Mouse (Mus musculus) CH12.LX (cell line): ENCODE measurements around the gene Wnt6. TPM values are rescaled to one million over a fixed set of nuclear protein-coding genes. Genes with fewer than 3 reads are reported as not detected.
A peak's percentile ranks its signal among the peaks of the same experiment; 100 is the strongest.

Experiments used
- DNase-seq: peaks from one replicate; pipeline ENCODE4 v3.0.0-alpha.2; 2013; ENCODE audit errors: extremely low read depth
- H3K27ac ChIP-seq: 2 replicates; pipeline ENCODE4 v1.5.1; 2012; ENCODE audit warnings: low read depth, mild to moderate bottlenecking, control low read depth, moderate library complexity; ENCODE audit not compliant: insufficient read depth
- H3K27me3 ChIP-seq: replicated peaks from 2 replicates; pipeline ENCODE3; 2012; ENCODE audit warnings: inconsistent platforms
- H3K36me3 ChIP-seq, 2 experiments: replicated peaks in 1 of 2; 2 replicates each; pipeline versions ENCODE3 to v1.6.1; 2012; ENCODE audit warnings: inconsistent platforms in 1 of 2, low read length in 1 of 2, mild to moderate bottlenecking in 1 of 2, mixed read lengths in 1 of 2, moderate library complexity in 1 of 2; ENCODE audit not compliant: control insufficient read depth in 1 of 2, insufficient read depth in 1 of 2
- H3K4me1 ChIP-seq, 2 experiments: 2 replicates each; pipeline ENCODE4 v1.6.1; 2012; ENCODE audit warnings: inconsistent platforms in 1 of 2, moderate library complexity in 1 of 2; ENCODE audit not compliant: insufficient read depth in 2 of 2, control insufficient read depth in 1 of 2
- H3K4me2 ChIP-seq: 2 replicates; pipeline ENCODE4 v1.6.1; 2012; ENCODE audit warnings: low read depth, mild to moderate bottlenecking, control low read depth; ENCODE audit not compliant: poor library complexity, insufficient read depth, severe bottlenecking
- H3K4me3 ChIP-seq, 3 experiments: fragments of 150-350 bp in 1 of 3; sonication (generic) in 1 of 3; replicated peaks in 1 of 3; 2 replicates each; pipeline versions ENCODE3 to v1.5.1; 2011 to 2012; ENCODE audit warnings: low read depth in 2 of 3, low read length in 2 of 3, mild to moderate bottlenecking in 2 of 3, moderate library complexity in 2 of 3, control low read depth in 1 of 3, improper control_type of control experiment in 1 of 3, inconsistent platforms in 1 of 3, mixed read lengths in 1 of 3; ENCODE audit not compliant: poor library complexity in 1 of 3
- H3K79me2 ChIP-seq: replicated peaks from 2 replicates; pipeline ENCODE4 v1.6.1; 2012; ENCODE audit warnings: mild to moderate bottlenecking, moderate library complexity; ENCODE audit not compliant: control insufficient read depth, poor library complexity, insufficient read depth, severe bottlenecking; ENCODE audit errors: extremely low read depth
- H3K9ac ChIP-seq: 2 replicates; pipeline ENCODE4 v1.6.1; 2012; ENCODE audit warnings: low read depth, mild to moderate bottlenecking, control low read depth, moderate library complexity; ENCODE audit not compliant: insufficient read depth
- H3K9me3 ChIP-seq: replicated peaks from 2 replicates; pipeline ENCODE3; 2012; ENCODE audit warnings: low read length, inconsistent platforms, mixed read lengths
- BHLHE40 ChIP-seq: IDR thresholded peaks from 2 replicates; pipeline ENCODE4 v1.6.1; 2011; ENCODE audit warnings: mild to moderate bottlenecking, low read depth, low read length, improper control_type of control experiment
- CHD1 ChIP-seq: IDR thresholded peaks from 2 replicates; pipeline ENCODE4 v1.6.1; 2012; ENCODE audit warnings: low read depth, low read length, improper control_type of control experiment, inconsistent platforms
- CHD2 ChIP-seq: IDR thresholded peaks from 2 replicates; pipeline ENCODE4 v1.6.1; 2011; ENCODE audit warnings: low read length, improper control_type of control experiment
- E2F4 ChIP-seq: IDR thresholded peaks from 2 replicates; pipeline ENCODE4 v1.6.1; 2011; ENCODE audit warnings: low read depth, low read length, improper control_type of control experiment; ENCODE audit not compliant: insufficient replicate concordance
- EP300 ChIP-seq: IDR thresholded peaks from 2 replicates; pipeline ENCODE4 v1.6.1; 2011; ENCODE audit warnings: low read length, improper control_type of control experiment
- GABPA ChIP-seq: IDR thresholded peaks from 2 replicates; pipeline ENCODE4 v1.6.1; 2012; ENCODE audit warnings: low read depth, low read length, improper control_type of control experiment, inconsistent platforms; ENCODE audit not compliant: insufficient replicate concordance
- HCFC1 ChIP-seq: IDR thresholded peaks from 2 replicates; pipeline ENCODE4 v1.6.1; 2012; ENCODE audit warnings: low read depth, mild to moderate bottlenecking, inconsistent platforms, low read length, improper control_type of control experiment
- JUN ChIP-seq: IDR thresholded peaks from 2 replicates; pipeline ENCODE4 v1.6.1; 2011; ENCODE audit warnings: low read depth, mild to moderate bottlenecking, low read length, improper control_type of control experiment, moderate library complexity; ENCODE audit not compliant: insufficient read depth
- KAT2A ChIP-seq: IDR thresholded peaks from 2 replicates; pipeline ENCODE4 v1.6.1; 2012; ENCODE audit warnings: low read length, improper control_type of control experiment, inconsistent platforms; ENCODE audit not compliant: insufficient replicate concordance
- MAFK ChIP-seq: IDR thresholded peaks from 2 replicates; pipeline ENCODE4 v1.6.1; 2011; ENCODE audit warnings: low read length, improper control_type of control experiment; ENCODE audit not compliant: insufficient replicate concordance
- MAX ChIP-seq: IDR thresholded peaks from 2 replicates; pipeline ENCODE4 v1.6.1; 2011; ENCODE audit warnings: low read length, improper control_type of control experiment
- MAZ ChIP-seq: IDR thresholded peaks from 2 replicates; pipeline ENCODE4 v1.6.1; 2012; ENCODE audit warnings: low read depth, mild to moderate bottlenecking, inconsistent platforms, low read length, improper control_type of control experiment, moderate library complexity
- MEF2A ChIP-seq: IDR thresholded peaks from 2 replicates; pipeline ENCODE4 v1.6.1; 2014; ENCODE audit warnings: low read depth, mild to moderate bottlenecking, inconsistent platforms, low read length, improper control_type of control experiment, borderline replicate concordance
- NELFE ChIP-seq: IDR thresholded peaks from 2 replicates; pipeline ENCODE4 v1.6.1; 2011; ENCODE audit warnings: low read depth, low read length, improper control_type of control experiment
- PAX5 ChIP-seq: IDR thresholded peaks from 2 replicates; pipeline ENCODE4 v1.6.1; 2012; ENCODE audit warnings: low read length, inconsistent platforms, mixed read lengths
- POLR2A ChIP-seq: IDR thresholded peaks from 2 replicates; pipeline ENCODE4 v1.6.1; 2011; ENCODE audit warnings: low read depth, mild to moderate bottlenecking, improper control_type of control experiment, low read length
- POLR2AphosphoS2 ChIP-seq: IDR thresholded peaks from 2 replicates; pipeline ENCODE4 v1.6.1; 2011; ENCODE audit warnings: low read depth, low read length, improper control_type of control experiment
- RAD21 ChIP-seq: IDR thresholded peaks from 2 replicates; pipeline ENCODE4 v1.6.1; 2011; ENCODE audit warnings: low read depth, mild to moderate bottlenecking, low read length, improper control_type of control experiment, moderate library complexity
- SIN3A ChIP-seq: IDR thresholded peaks from 2 replicates; pipeline ENCODE4 v1.6.1; 2012; ENCODE audit warnings: low read length, improper control_type of control experiment, inconsistent platforms
- UBTF ChIP-seq: IDR thresholded peaks from 2 replicates; pipeline ENCODE4 v1.6.1; 2012; ENCODE audit warnings: low read depth, mild to moderate bottlenecking, inconsistent platforms, low read length, improper control_type of control experiment, moderate library complexity
- USF1 ChIP-seq: IDR thresholded peaks from 2 replicates; pipeline ENCODE4 v1.6.1; 2014; ENCODE audit warnings: low read depth, mild to moderate bottlenecking, inconsistent platforms, low read length, improper control_type of control experiment
- USF2 ChIP-seq: conservative IDR thresholded peaks from 2 replicates; pipeline ENCODE4 v1.6.1; 2011; ENCODE audit warnings: low read depth, low read length, improper control_type of control experiment
- ZC3H11A ChIP-seq: IDR thresholded peaks from 2 replicates; pipeline ENCODE4 v1.6.1; 2012; ENCODE audit warnings: low read depth, mild to moderate bottlenecking, inconsistent platforms, low read length, improper control_type of control experiment
- ZKSCAN1 ChIP-seq: IDR thresholded peaks from 2 replicates; pipeline ENCODE4 v1.6.1; 2012; ENCODE audit warnings: low read depth, inconsistent platforms, low read length, improper control_type of control experiment, borderline replicate concordance
- ZMIZ1 ChIP-seq: IDR thresholded peaks from 2 replicates; pipeline ENCODE4 v1.6.1; 2012; ENCODE audit warnings: low read depth, mild to moderate bottlenecking, inconsistent platforms, low read length, improper control_type of control experiment
- dilution Hi-C: fragments of 300-500 bp; cut with MboI; formaldehyde crosslinking; loops from 2 replicates; pipeline ENCODE4 v1.14.3; 2020; ENCODE audit warnings: low sequenced_read_pairs; ENCODE audit not compliant: extremely low pct_unique_long_range_greater_than_20kb, extremely low pct_ligation_motif_present
- in situ Hi-C: fragments of 300-500 bp; cut with MboI; formaldehyde crosslinking; loops from 3 replicates; pipeline ENCODE4 v1.14.3; 2019; ENCODE audit warnings: low sequenced_read_pairs, low pct_ligation_motif_present, low pct_unique_long_range_greater_than_20kb, mixed read lengths
- polyA plus RNA-seq: library from polyadenylated mRNA; unstranded; fragments of >175 nt; gene quantifications from 2 replicates; pipeline ENCODE4 v1.2.1, GENCODE M21; 2012; ENCODE audit warnings: low read depth; ENCODE audit not compliant: insufficient read length
- total RNA-seq, 2 experiments: library from RNA; depleted of rRNA; stranded (reverse); fragments of 300-350 nt in 1 of 2; fragments of >200 nt in 1 of 2; gene quantifications; 2 replicates each; pipeline ENCODE4 v1.2.3; 2012 to 2014

The Wnt6 gene
- total and polyA plus RNA-seq, 3 experiments = 0.67 to 3.4 (median 1.7) TPM

DNA sequence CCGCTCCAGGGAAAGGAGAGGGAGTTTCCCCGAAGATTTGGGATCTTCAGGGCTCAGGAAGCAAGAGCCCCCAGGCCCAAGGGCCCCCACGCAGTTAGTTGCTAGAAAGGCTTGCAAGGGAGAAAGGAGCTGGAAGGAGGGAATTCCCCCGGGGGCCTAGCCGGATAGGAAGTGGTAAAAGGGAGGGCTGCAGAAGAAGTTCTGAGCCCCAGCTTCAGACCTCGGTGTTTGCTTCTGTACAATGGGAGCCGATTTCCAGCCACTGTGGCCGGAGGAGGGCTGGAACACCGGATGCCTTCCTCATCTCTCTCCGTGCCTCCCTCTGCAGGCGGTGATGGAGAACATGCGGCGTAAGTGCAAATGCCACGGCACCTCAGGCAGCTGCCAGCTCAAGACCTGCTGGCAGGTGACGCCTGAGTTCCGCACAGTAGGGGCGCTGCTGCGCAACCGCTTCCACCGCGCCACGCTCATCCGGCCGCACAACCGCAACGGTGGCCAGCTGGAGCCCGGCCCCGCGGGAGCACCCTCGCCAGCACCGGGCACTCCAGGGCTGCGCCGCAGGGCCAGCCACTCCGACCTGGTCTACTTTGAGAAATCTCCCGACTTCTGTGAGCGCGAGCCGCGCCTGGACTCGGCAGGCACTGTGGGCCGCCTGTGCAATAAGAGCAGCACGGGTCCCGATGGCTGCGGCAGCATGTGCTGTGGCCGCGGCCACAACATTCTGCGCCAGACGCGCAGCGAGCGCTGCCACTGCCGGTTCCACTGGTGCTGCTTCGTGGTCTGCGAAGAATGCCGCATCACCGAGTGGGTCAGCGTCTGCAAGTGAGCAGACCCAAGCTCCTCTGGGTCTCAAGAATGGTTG is 31.3 kb downstream of the Wnt6 start (continued):
- peak; percentile 90 for TF ChIP-seq BHLHE40
- TF ChIP-seq, all 38 proteins: peak for 20

DNA sequence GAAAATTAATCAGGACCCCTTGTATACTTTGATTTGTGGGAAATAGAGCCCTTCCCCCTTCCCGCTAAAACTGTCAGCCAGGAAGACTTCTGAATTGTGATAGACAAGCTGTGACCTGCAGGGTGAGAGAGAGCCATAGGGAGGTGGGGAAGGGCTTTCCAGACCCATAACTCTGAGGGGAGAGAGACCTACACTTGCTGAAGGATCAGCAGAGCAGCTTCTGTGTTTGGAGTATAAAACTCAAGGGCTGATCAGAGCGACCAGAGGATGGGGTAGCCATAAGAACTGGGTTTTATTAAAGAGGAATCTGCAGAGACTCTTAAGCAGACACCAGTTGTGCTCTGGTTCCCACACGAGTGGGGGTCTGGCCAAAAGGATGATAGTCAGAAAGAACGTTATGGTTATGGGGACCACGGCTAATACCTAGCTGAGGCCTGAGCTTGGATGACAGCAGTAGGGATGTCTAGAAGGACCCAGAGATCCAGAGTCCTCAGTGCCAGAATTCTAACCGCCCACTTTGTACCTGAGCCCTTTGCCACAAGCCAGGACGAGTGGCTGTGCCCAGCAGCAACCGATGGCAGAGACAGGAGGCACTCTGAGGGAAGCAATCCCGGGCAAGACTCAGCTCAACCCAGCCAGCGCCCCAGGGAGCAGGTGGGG is 32.6 kb downstream of the Wnt6 start:
- in situ Hi-C loops (no loop called here), dilution Hi-C loops (no loop called here)
- no peak for DNase-seq
- peak overlapping the region in 2 of 3 experiments; percentile 47 to 57 for H3K4me3 ChIP-seq
- H3K27me3 ChIP-seq = no peaks in the 10 kb centered on the region
- peak overlapping the region; percentile 84 for H3K4me2 ChIP-seq
- peaks cover 0 to 50% of the 10 kb centered on the region in 2 experiments for H3K36me3 ChIP-seq
- H3K9ac ChIP-seq = peak overlapping the region; percentile 62; the same call in 1 of the 2 replicates
- peak overlapping the region; percentile 73 for H3K27ac ChIP-seq
- TF ChIP-seq POLR2A = peak; percentile 52
- TF ChIP-seq PAX5 = no peak
- TF ChIP-seq CHD1 = peak; percentile 87; the same call in 1 of the 2 replicates
- TF ChIP-seq MAZ = peak; percentile 59
- no peak for TF ChIP-seq NELFE
- TF ChIP-seq UBTF = 0 out of 2 replicates have a peak, but pooled peaks have one; percentile 32
- 0 out of 2 replicates have a peak, but pooled peaks have one; percentile 27 for TF ChIP-seq CHD2
- peaks cover 7% of the 10 kb centered on the region; the same call in 1 of the 2 replicates for H3K79me2 ChIP-seq
- peaks cover 33 to 87% of the 10 kb centered on the region in 2 experiments for H3K4me1 ChIP-seq
- H3K9me3 ChIP-seq = no peaks in the 10 kb centered on the region

DNA sequence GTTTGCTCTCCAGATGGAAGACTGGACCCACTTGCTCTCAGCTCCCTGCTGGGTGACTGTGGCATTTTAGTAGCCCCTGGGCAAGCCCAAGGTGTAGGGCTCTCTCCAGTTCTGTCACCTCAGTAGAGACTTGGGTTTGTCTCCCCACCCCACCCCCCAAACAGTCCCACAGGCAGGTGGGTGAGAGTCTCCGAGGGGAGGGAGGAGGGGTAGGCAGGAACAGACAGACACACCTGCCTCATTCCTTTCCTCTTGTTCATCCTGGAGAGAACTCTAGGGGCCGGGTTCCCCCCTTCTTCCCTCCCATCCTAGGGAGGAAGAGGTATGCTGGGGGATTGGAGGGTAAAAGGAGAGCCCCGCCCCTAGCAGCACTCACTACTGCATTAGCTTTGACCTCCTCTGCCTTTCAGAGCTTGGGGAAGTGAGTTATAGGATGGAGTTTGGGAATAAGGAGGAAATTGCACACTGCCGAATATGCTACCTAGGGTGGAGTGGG is 33.7 kb downstream of the Wnt6 start:
- Histone ChIP-seq H3K79me2 (peaks cover 7% of the 10 kb centered on the region; the same call in 1 of the 2 replicates), H3K4me3 (no peak overlapping the region), H3K9me3 (no peaks in the 10 kb centered on the region), H3K4me1 (peaks cover 29 to 86% of the 10 kb centered on the region in 2 experiments), H3K9ac (no peak overlapping the region), H3K27ac (peak overlapping the region; percentile 70), H3K4me2 (0 out of 2 replicates have a peak overlapping the region, but pooled peaks have one; percentile 17), H3K27me3 (no peaks in the 10 kb centered on the region), H3K36me3 (peaks cover 0 to 43% of the 10 kb centered on the region in 2 experiments)
- dilution Hi-C loops (no loop called here), in situ Hi-C loops (loop anchor here (5.0 kb wide), 1 partner anchor 33 kb away; the partner anchor contains the start of gene Wnt6)
- DNase-seq = no peak
- no peak for TF ChIP-seq KAT2A
- no peak for TF ChIP-seq HCFC1
- no peak for TF ChIP-seq POLR2AphosphoS2
- peak; percentile 40; the same call in 1 of the 2 replicates for TF ChIP-seq BHLHE40
- TF ChIP-seq MAFK = no peak
- no peak for TF ChIP-seq JUN
- no peak for TF ChIP-seq ZC3H11A
- no peak for TF ChIP-seq GABPA
- no peak for TF ChIP-seq SIN3A
- peak; percentile 60 for TF ChIP-seq ZMIZ1
- no peak for TF ChIP-seq USF2
- TF ChIP-seq POLR2A = no peak; the same call in 1 of the 2 replicates
- TF ChIP-seq USF1 = no peak
- no peak for TF ChIP-seq CHD1
- TF ChIP-seq MAX = no peak
- TF ChIP-seq EP300 = 0 out of 2 replicates have a peak, but pooled peaks have one; percentile 21
- TF ChIP-seq CHD2 = peak; percentile 67; the same call in 1 of the 2 replicates
- 0 out of 2 replicates have a peak, but pooled peaks have one; percentile 20 for TF ChIP-seq NELFE
- TF ChIP-seq MEF2A = no peak
- no peak for TF ChIP-seq RAD21
- TF ChIP-seq PAX5 = no peak
- no peak for TF ChIP-seq ZKSCAN1
- TF ChIP-seq E2F4 = no peak
